Mouse (Mus musculus): ENCODE results near the gene Rps27a. TPM values are rescaled to one million over a fixed set of nuclear protein-coding genes. Genes with fewer than 3 reads are reported as not detected.
"Not testable (repeated sequence)": the region's sequence is repeated elsewhere in the genome, so short reads cannot be mapped to it uniquely, and the experiment has no call there.

Rps27a gene
- total RNA-seq (2021): 100 to 1,000 TPM; 360 to 392 TPM
- long read RNA-seq, experiment 1, transcript Rps27a-201 (5 exons, 637 nt): minor isoform, 49 of 372 reads
- long read RNA-seq, experiment 1, transcript Rps27a-202 (6 exons, 791 nt): major isoform, 269 of 372 reads
- long read RNA-seq, experiment 1, partial matches to known transcripts: 2 of 372 reads
- long read RNA-seq, experiment 1, other reads (novel, unspliced or antisense): 48 of 372 reads
- long read RNA-seq, experiment 2, transcript Rps27a-202 (6 exons, 791 nt): major isoform, 198 of 256 reads
- long read RNA-seq, experiment 2, transcript Rps27a-201 (5 exons, 637 nt): minor isoform, 36 of 256 reads
- long read RNA-seq, experiment 2, partial matches to known transcripts: 1 of 256 reads
- long read RNA-seq, experiment 2, other reads (novel, unspliced or antisense): 19 of 256 reads

GRCm38 (mm10) chr11:29547752-29548503 is at the start of gene Rps27a, which contains the start of gene Clhc1:
Rps27a (minus strand) TSS chr11:29548109.
Clhc1 (plus strand) TSS chr11:29547950.
- peak; percentile 90 for DNase-seq

GRCm38 (mm10) chr11:29597159-29597558 is 49.2 kb upstream of the Rps27a start:
- no peak for DNase-seq

- DNase-seq: no peak
Measured at GRCm38 (mm10) chr11:29595217-29595616, 47.3 kb upstream of the Rps27a start.

- no peak for DNase-seq
Measured at GRCm38 (mm10) chr11:29579610-29580009, 31.7 kb upstream of the Rps27a start.

- DNase-seq: no peak
Measured at GRCm38 (mm10) chr11:29572656-29573055, 24.7 kb upstream of the Rps27a start.

- no peak for DNase-seq
Measured at GRCm38 (mm10) chr11:29571536-29571935, 23.6 kb upstream of the Rps27a start.

GRCm38 (mm10) chr11:29563406-29563805 is 15.5 kb upstream of the Rps27a start:
- DNase-seq: no peak

- no peak for DNase-seq
Measured at GRCm38 (mm10) chr11:29560990-29561389, 13.1 kb upstream of the Rps27a start.

GRCm38 (mm10) chr11:29560452-29560851 is 12.5 kb upstream of the Rps27a start:
- no peak for DNase-seq

- no peak for DNase-seq
Measured at GRCm38 (mm10) chr11:29549425-29549778, 1.5 kb upstream of the Rps27a start.

GRCm38 (mm10) chr11:29548504-29549424 is 855 bp upstream of the Rps27a start:
- no peak for DNase-seq

- no peak for DNase-seq
Measured at GRCm38 (mm10) chr11:29547249-29547751, 609 bp downstream of the Rps27a start.

GRCm38 (mm10) chr11:29546762-29547161 is 1.1 kb downstream of the Rps27a start:
- DNase-seq: no peak

GRCm38 (mm10) chr11:29546297-29546696 is 1.6 kb downstream of the Rps27a start:
- DNase-seq: not testable (repeated sequence)

GRCm38 (mm10) chr11:29545150-29545752 is 2.7 kb downstream of the Rps27a start:
- DNase-seq: not testable (repeated sequence)

- no peak for DNase-seq
Measured at GRCm38 (mm10) chr11:29544225-29544945, 3.5 kb downstream of the Rps27a start.

GRCm38 (mm10) chr11:29538201-29538600 is 9.7 kb downstream of the Rps27a start:
- no peak for DNase-seq

- DNase-seq: peak; percentile 78
Measured at GRCm38 (mm10) chr11:29525988-29526794, 21.7 kb downstream of the Rps27a start, which contains the start of gene Mtif2. Mtif2 (plus strand) TSS chr11:29526408.

GRCm38 (mm10) chr11:29514682-29515412 is 33.1 kb downstream of the Rps27a start, which contains the start of gene Prorsd1:
Prorsd1 (minus strand) TSS chr11:29515033.
- peak; percentile 88 for DNase-seq
